Mouse (Mus musculus): ENCODE measurements around the gene Cyth1. TPM values are rescaled to one million over a fixed set of nuclear protein-coding genes. Genes with fewer than 3 reads are reported as not detected.

Cyth1 gene
- polyA plus RNA-seq, 1 experiment, result 89.8 TPM

GRCm38 (mm10) chr11:118158753-118159152 is 89.6 kb downstream of the Cyth1 start:
- DNase-seq, result no peak
- H3K27me3 ChIP-seq (ENCODE audit: control insufficient read depth, insufficient read depth, low read length), result no peaks in the 10 kb centered on the region
- peaks cover 13% of the 10 kb centered on the region for H3K4me1 ChIP-seq (ENCODE audit: control insufficient read depth, insufficient read depth, low read length)
- H3K27ac ChIP-seq (ENCODE audit: insufficient read depth, low read length), result no peak overlapping the region
- 76% methylated on average over 4 of the region's 4 CpGs for WGBS
- H3K4me3 ChIP-seq (replicated peaks; ENCODE audit: insufficient read depth, low read depth, low read length), result no peak overlapping the region
- TF ChIP-seq POLR2A (IDR thresholded peaks at IDR 0.05; ENCODE audit: borderline replicate concordance, insufficient read depth, low read length) (no peak), CTCF (IDR thresholded peaks at IDR 0.05; ENCODE audit: borderline replicate concordance, insufficient read depth, low read depth, low read length) (no peak)

- Histone ChIP-seq H3K27ac (ENCODE audit: insufficient read depth, low read length) (no peak overlapping the region), H3K27me3 (ENCODE audit: control insufficient read depth, insufficient read depth, low read length) (no peaks in the 10 kb centered on the region), H3K4me1 (ENCODE audit: control insufficient read depth, insufficient read depth, low read length) (no peaks in the 10 kb centered on the region), H3K4me3 (replicated peaks; ENCODE audit: insufficient read depth, low read depth, low read length) (no peak overlapping the region)
- 88% methylated on average over 8 of the region's 8 CpGs for WGBS
- DNase-seq, result no peak
- TF ChIP-seq CTCF (IDR thresholded peaks at IDR 0.05; ENCODE audit: borderline replicate concordance, insufficient read depth, low read depth, low read length), result no peak
Measured at GRCm38 (mm10) chr11:118156480-118157060, 91.8 kb downstream of the Cyth1 start.

- Histone ChIP-seq H3K27me3 (ENCODE audit: control insufficient read depth, insufficient read depth, low read length) (no peaks in the 10 kb centered on the region), H3K4me1 (ENCODE audit: control insufficient read depth, insufficient read depth, low read length) (peaks cover 8% of the 10 kb centered on the region; the same call in 1 of the 2 replicates), H3K27ac (ENCODE audit: insufficient read depth, low read length) (no peak overlapping the region), H3K4me3 (replicated peaks; ENCODE audit: insufficient read depth, low read depth, low read length) (no peak overlapping the region)
- TF ChIP-seq POLR2A (IDR thresholded peaks at IDR 0.05; ENCODE audit: borderline replicate concordance, insufficient read depth, low read length) (no peak), CTCF (IDR thresholded peaks at IDR 0.05; ENCODE audit: borderline replicate concordance, insufficient read depth, low read depth, low read length) (no peak)
- WGBS, result 77% methylated on average over 4 of the region's 4 CpGs
- DNase-seq, result no peak
Measured at GRCm38 (mm10) chr11:118152964-118153363, 95.4 kb downstream of the Cyth1 start.

GRCm38 (mm10) chr11:118151423-118152180 is 96.8 kb downstream of the Cyth1 start:
- DNase-seq, result no peak
- Histone ChIP-seq H3K27me3 (ENCODE audit: control insufficient read depth, insufficient read depth, low read length) (no peaks in the 10 kb centered on the region), H3K4me3 (replicated peaks; ENCODE audit: insufficient read depth, low read depth, low read length) (no peak overlapping the region), H3K27ac (ENCODE audit: insufficient read depth, low read length) (no peak overlapping the region), H3K4me1 (ENCODE audit: control insufficient read depth, insufficient read depth, low read length) (peaks cover 8% of the 10 kb centered on the region; the same call in 1 of the 2 replicates)
- 75% methylated on average over 5 of the region's 5 CpGs for WGBS
- TF ChIP-seq CTCF (IDR thresholded peaks at IDR 0.05; ENCODE audit: borderline replicate concordance, insufficient read depth, low read depth, low read length) (no peak), POLR2A (IDR thresholded peaks at IDR 0.05; ENCODE audit: borderline replicate concordance, insufficient read depth, low read length) (no peak)

- WGBS, result 41% methylated on average over 9 of the region's 9 CpGs
- TF ChIP-seq CTCF (IDR thresholded peaks at IDR 0.05; ENCODE audit: borderline replicate concordance, insufficient read depth, low read depth, low read length) (no peak), POLR2A (IDR thresholded peaks at IDR 0.05; ENCODE audit: borderline replicate concordance, insufficient read depth, low read length) (no peak)
- DNase-seq, result no peak
- Histone ChIP-seq H3K27ac (ENCODE audit: insufficient read depth, low read length) (no peak overlapping the region), H3K4me1 (ENCODE audit: control insufficient read depth, insufficient read depth, low read length) (peaks cover 8% of the 10 kb centered on the region; the same call in 1 of the 2 replicates), H3K4me3 (replicated peaks; ENCODE audit: insufficient read depth, low read depth, low read length) (no peak overlapping the region), H3K27me3 (ENCODE audit: control insufficient read depth, insufficient read depth, low read length) (no peaks in the 10 kb centered on the region)
Measured at GRCm38 (mm10) chr11:118150115-118150701, 98.2 kb downstream of the Cyth1 start.

- peaks cover 8% of the 10 kb centered on the region; the same call in 1 of the 2 replicates for H3K4me1 ChIP-seq (ENCODE audit: control insufficient read depth, insufficient read depth, low read length)
- H3K27ac ChIP-seq (ENCODE audit: insufficient read depth, low read length), result no peak overlapping the region
- 80% methylated on average over 9 of the region's 9 CpGs for WGBS
- no peak overlapping the region for H3K4me3 ChIP-seq (replicated peaks; ENCODE audit: insufficient read depth, low read depth, low read length)
- no peaks in the 10 kb centered on the region for H3K27me3 ChIP-seq (ENCODE audit: control insufficient read depth, insufficient read depth, low read length)
- TF ChIP-seq POLR2A (IDR thresholded peaks at IDR 0.05; ENCODE audit: borderline replicate concordance, insufficient read depth, low read length) (no peak), CTCF (IDR thresholded peaks at IDR 0.05; ENCODE audit: borderline replicate concordance, insufficient read depth, low read depth, low read length) (no peak)
- DNase-seq, result no peak
Measured at GRCm38 (mm10) chr11:118147877-118148637, 100.3 kb downstream of the Cyth1 start.

GRCm38 (mm10) chr11:118146446-118146845 is 101.9 kb downstream of the Cyth1 start:
- WGBS, result 97% methylated on average over 10 of the region's 10 CpGs
- no peak overlapping the region for H3K4me3 ChIP-seq (replicated peaks; ENCODE audit: insufficient read depth, low read depth, low read length)
- no peak overlapping the region for H3K27ac ChIP-seq (ENCODE audit: insufficient read depth, low read length)
- H3K27me3 ChIP-seq (ENCODE audit: control insufficient read depth, insufficient read depth, low read length), result no peaks in the 10 kb centered on the region
- no peak for DNase-seq
- peaks cover 8% of the 10 kb centered on the region; the same call in 1 of the 2 replicates for H3K4me1 ChIP-seq (ENCODE audit: control insufficient read depth, insufficient read depth, low read length)
- no peak for TF ChIP-seq POLR2A (IDR thresholded peaks at IDR 0.05; ENCODE audit: borderline replicate concordance, insufficient read depth, low read length)
- no peak for TF ChIP-seq CTCF (IDR thresholded peaks at IDR 0.05; ENCODE audit: borderline replicate concordance, insufficient read depth, low read depth, low read length)
